Mouse (Mus musculus): ENCODE results near the gene Naa60.

Gene Naa60

DNA sequence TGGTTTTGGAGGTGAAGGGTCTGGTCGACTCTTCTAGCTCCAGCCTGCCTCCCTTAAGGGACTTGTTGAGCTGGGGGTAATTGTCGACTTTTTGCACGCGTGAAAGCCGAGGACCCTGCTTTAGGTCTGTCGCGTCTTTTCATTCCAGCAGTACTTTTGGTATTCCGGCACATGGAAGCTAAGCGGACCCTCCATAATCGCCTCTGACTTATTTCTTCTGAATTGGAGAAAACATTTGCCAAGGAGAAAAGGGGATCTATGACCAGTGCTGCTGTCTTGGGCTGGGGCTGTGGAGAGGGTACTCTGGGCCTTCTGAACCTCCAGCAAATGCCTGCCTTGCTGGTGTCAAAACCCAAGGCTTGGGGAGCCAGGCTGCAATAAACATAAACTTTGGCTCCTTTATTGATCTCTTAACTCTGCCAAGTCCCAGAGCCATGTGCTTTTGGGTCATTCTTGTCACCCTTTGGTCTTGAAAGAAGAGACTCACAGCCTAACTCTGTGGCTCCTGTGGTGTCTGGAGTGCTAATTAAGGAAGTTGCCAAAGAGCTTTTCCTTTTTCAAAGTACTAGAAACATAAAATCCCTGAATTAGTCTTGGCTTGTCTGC is 13.0 kb downstream of the Naa60 start:
- no peak for DNase-seq (ENCODE audit: low spot score in 2 of 2)

DNA sequence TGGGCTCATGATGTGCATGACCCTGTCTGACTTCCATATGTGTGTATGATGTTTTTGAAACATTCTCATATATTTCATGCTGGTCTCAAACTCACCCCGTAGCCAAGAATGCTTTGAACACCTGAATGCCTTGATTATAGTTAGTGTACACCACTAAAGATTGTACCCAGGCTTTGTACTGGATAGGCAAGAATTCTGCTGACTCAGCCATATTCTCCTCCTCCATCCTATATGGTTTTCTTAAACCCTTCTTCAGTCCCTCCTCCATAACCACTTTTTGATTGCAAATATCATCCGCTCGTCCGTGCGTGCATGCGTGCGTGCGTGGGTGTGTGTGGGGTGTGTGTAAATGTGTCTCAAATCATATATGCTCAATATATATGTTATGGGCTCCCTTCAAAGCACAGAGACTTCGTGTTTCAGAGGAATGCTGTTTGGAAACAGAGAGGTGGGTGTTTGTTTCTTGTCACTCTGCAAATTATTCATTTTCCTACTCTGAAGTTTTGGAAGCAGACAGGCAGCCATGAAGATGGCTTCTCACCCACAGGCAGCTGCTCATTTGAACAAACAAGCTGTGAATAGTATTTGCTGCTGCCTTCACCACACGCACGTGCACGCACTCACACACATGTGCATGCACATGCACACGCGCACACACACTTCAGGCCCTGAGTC is 19.6 kb downstream of the Naa60 start:
- DNase-seq (ENCODE audit: low spot score in 2 of 2), result no peak

DNA sequence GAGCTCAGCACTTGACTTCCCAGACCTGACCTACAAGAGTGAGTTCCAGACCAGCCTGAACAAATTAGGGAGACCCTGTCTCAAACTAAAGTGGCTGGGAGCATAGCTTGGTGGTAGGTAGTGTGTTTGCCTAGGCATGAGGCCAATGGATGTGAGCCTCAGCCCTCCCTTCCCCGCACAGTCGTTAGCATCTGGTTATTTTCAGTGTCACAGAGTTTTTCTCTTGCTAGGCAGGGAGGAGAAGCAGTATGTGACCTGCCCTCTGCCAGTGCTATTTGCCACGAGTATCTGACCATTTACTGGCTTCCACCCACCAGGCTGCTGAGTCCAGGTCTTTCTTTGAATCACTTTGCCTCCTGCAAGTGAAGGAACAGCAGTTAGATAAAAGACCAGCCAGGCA is 21.6 kb downstream of the Naa60 start:
- no peak for DNase-seq (ENCODE audit: low spot score in 2 of 2)

DNA sequence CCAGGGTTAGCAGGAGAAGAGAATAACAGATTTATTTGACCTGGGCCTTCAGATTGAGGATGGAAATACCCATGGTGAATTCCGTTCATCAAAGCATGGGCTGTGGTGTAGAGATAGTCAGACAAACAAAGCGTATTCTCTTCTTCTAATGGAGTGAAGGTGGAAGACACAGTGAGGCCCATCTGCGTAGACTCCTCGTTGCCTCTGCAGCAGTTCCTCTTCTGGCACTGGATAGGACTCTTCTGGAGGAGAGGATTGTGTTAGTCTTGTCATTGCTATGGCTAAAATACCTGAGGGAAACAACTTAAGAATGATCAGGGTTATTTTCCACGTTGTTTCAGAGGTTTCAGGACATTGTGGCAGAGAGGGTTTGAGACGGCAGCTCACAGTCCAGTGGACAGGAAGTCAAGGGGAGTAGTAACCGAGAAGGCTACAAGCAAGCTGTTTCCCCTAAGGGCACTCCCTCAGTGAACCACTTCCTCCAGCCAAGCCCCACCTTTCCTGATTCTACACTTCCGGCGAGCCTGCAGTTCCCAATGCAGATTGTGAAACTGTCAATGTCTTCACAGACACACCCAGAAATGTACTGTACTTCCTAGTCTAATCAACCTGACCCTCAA is 23.1 kb downstream of the Naa60 start:
- peak in 1 of 2 experiments; percentile 39 for DNase-seq (ENCODE audit: low spot score in 2 of 2)

DNA sequence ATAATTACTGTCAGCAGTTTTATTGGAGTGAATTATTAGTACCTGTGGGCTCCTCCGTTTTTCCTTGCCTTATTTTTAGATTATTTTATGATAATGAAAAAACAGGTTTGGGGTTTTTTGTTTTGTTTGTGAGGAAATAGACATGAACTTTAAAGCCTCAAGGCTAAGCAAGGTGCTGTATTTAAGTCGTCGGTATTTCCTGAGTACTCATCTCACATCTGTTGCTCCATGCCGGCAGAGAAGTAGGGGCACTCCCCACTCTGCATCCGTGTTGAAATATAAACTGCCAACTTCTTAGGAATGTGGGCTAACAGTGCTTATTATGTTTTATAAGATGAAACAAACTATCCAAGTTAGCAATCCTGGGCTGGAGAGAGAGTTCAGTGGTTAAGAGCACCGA is 23.9 kb downstream of the Naa60 start:
- no peak for DNase-seq (ENCODE audit: low spot score in 2 of 2)

DNA sequence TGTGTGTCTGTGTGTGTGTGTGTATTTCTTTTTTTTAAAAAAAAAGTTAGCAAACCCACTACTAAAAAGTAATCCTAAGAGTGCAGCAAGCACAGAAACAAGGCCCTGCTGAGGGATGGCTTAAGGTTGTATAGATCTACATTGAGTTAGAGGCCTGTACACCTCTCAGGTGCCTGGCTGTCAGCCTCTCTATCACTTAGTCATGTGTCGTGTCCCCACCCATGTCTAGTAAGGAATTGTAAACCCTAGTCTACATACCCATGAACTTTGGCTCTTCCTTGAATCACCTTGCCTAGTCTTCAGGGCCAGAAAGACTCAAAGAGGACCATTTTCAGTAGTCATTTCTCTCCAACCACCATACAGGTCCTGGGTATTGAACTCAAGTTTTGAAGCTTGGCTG is 24.4 kb downstream of the Naa60 start:
- no peak for DNase-seq (ENCODE audit: low spot score in 2 of 2)

DNA sequence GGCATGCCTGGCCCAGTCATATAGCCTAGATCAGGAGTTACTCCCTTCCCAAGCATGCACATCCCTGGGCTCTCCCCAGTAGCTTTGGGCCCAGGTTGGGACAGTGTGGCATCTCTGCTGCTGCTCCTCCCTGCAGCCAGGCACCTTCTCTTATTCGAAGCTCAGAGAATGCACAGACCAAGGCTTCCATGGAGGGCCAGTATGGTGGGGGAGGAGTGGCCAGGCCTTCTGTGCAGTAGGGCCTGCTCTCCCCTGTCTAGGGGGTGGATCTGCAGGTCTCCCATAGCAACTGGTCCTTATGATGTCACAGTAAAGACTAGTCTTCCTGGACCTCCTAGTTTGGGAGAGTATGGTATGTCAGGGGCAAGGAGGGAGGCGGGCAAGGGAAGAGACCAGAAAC is 35.3 kb downstream of the Naa60 start:
- no peak for DNase-seq (ENCODE audit: low spot score in 2 of 2)

DNA sequence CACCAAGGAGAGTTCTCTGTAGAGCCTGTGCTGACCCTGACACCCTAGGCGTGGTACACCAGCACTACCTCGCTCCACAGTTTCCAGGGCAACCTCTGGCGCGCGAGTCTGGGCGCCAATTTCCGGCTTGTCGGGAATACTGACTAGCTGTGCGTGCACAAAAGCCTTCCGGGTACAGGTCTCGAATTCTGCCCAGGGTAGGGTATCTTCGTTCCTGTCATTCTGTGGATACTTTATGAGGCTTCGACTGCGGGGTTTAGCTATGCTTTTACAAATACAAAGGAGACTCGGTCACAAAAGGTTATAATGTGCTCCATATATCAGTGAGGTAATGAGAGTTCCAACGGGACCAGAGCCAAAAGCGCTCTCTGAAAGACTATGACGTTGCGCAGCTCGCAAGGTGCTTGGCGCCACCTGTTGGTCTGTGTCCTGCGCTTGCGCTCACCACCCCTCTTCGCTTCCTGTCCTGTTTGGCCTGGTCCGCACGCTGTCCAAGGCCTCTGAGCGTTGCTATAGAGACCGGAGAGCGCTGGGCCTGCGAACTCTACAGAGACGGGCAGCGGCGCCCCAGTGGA is 36.4 kb downstream of the Naa60 start, which contains the start of the genes 1700037C18Rik and Cluap1:
Gene 1700037C18Rik (minus strand): TSS at position 153 of the 575 bp plus-strand sequence.
Gene Cluap1 (plus strand): TSS at position 265 of the 575 bp plus-strand sequence.
- peak; percentile 85 to 88 for DNase-seq (ENCODE audit: low spot score in 2 of 2)

DNA sequence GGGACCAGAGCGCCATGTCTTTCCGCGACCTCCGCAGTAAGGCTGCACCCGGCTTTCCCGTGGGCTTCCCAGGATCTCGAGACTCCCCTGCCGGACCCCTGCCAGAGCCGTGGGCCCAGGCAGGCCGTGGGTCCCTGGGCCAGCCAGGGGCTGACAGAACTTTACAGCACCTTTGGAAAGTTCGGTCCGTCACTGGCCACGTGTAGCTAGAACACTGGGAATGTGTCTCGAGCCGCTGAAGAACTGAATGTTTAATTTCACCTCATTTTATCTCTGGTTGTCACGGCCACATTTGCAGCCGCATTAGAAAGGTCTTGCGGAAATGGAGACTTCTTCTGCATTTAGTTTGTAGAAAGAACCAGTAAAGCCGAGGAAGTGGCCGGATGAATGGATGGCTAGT is 36.9 kb downstream of the Naa60 start:
- no peak for DNase-seq (ENCODE audit: low spot score in 2 of 2)

DNA sequence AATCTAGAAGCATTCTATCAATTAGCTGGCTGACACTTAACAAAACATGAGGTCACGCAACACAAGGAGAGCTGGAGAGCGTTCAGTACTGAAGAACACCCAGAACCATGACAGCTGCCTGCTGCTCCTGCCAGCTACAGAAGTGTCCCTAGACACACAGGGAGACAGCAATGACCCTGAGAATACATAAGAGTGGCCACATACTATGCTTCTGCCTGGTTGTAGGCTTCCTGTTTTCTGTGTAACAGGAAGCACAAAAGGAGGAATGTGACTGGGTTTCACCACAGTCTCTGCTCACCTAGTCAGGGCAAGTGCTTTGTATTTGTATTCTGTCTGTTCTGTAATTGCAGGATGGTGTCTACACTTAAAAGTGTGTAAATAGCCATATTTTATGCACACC is 48.6 kb downstream of the Naa60 start:
- DNase-seq (ENCODE audit: low spot score in 2 of 2), result no peak

DNA sequence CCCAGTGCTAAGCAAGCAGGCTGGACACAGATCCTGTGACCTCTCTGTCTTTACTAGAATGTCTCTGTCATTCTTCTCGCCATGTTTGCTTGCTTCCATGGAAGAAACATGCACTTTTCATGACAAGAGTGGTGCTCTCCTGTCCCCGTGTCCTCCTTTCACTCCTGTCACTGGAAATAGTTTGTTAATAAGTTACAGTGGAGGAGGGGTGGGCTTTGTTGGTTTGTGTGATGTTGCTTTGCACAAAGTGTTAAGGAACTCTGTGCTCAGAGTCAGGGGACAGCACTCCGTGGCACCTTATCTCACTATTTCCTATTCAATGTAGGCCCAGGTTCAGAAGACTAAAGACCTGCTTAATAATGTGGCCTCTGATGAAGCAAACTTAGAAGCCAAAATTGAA is 51.3 kb downstream of the Naa60 start:
- no peak for DNase-seq (ENCODE audit: low spot score in 2 of 2)

DNA sequence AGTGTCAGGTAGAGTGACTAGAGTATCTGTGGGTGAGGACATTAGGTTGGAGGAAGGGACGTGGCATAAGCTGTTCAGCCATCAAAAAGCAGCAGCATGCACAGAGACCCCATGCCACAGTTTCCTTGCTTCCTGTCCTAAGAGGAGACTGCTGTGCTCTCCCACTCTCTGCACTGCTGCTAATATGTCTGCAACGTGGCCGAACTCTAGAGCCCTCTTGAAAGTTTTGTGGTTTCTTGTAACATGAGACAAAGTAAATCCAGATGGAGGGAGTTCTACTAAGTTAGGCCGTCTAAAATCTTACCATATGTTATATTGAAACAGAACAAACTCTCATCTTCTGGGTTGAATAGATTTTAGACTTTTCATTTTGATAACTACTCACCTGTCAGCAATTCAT is 51.8 kb downstream of the Naa60 start:
- no peak for DNase-seq (ENCODE audit: low spot score in 2 of 2)

DNA sequence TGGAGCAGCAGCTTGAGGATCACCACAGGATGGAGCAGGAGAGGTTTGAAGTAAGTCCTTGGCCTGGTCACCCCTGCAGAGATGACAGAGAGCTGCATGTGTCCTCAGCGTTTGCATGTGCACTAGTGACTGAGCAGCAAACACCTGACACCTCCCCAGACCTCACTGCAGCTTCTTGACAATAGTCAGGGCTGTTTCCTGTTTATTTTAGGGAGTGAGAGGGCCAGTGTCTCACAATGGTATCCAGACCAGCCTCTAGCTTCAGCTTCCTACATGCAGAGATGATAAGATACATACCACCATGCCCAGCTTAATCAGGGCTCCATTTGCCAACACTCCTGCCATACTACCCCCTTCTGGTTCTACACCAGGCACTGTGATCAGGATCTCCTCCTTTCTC is 56.4 kb downstream of the Naa60 start:
- DNase-seq (ENCODE audit: low spot score in 2 of 2), result no peak

DNA sequence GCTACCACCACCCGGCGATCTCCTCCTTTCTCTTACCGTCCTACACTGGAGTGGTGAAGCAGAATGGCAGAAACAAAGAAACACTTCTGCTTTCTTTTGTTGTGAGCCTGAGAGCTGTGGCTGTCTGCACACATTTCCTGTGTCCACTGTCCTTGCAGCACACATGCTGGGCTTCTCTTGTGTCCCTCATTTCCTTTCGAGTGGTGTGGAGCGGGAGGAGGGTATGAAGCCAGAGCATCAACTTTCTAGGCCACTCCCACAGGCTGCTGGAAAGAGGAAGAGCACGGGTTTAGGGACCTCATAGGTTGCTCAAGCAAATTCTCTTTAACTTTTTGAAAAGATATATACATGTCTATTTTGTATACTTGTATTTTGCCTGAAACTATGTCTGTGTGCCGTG is 57.0 kb downstream of the Naa60 start:
- no peak for DNase-seq (ENCODE audit: low spot score in 2 of 2)

DNA sequence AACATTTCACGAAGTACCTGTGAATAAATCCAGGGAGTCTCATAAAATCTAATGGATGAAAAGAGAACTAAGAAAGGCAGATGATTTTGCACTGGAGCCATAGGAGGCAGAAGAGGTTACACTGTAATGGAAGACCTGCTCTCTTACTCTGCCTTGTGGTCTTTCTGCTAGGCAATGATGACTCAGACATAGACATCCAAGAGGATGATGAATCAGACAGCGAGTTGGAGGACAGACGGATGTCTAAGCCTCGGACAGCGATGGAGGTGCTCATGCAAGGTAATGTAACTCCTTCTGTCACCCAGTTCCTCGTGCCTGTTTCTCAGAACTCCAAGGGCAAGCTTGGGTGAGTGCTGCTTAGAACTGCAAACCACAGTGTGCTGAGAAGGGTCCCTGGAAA is 61.4 kb downstream of the Naa60 start:
- DNase-seq (ENCODE audit: low spot score in 2 of 2), result no peak

DNA sequence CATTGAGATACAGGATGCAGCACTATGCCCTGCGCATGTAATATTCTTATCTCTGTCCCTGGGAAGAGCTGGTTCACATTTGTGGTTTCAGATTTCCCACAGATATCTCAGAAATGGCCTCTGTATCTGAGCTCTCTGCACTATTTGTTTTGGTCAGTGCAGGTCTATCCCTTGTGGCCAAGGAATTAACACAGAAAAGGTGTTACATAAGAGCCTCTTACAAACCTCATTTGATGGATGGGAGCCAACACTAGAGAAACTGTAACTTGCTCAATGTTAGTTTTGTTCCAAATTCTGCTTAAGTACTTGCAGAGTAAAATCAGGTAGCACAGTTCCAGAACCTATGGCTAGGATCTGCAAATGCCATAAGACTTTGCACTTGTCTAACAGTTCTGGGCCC is 61.9 kb downstream of the Naa60 start:
- no peak for DNase-seq (ENCODE audit: low spot score in 2 of 2)

DNA sequence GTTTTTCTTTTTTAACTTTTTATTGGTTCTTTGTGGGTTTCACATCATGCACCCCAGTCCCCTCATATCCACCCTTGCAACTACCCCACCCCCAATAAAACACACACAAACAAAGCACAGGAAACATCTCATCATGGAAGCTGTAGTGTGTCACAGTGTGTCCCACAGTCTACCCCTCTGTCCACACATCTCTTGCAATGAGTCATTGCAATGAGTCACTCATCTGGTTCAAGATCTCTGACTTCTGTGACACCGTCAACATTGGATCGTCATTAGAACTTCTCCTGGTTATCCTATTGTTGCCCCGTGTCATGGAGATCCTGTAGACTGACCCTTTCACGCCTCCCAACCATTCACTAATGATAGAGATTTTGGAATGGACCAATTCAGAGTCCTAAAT is 62.5 kb downstream of the Naa60 start:
- no peak for DNase-seq (ENCODE audit: low spot score in 2 of 2)

DNA sequence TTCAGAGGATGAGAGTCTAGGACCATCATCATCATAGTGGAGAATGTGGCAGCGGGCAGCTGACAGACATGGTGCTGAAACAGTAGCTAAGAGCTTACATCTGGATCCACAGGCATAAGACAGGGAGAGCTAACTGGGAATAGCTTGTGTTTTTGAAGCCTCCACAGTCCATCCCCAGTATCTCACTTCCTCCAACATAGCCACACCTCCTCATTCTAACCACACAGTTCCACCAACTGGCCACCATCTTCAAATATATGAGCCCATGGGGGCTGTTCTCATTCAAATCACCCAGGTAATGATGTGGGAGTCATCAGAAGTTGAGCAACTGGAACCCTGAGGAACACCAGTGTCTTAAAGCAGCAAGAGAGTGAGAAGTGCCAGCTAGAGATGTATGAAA is 79.0 kb downstream of the Naa60 start:
- DNase-seq (ENCODE audit: low spot score in 2 of 2), result no peak
